15 mouse cellular contexts compared by ENCODE assay signal in the genomic region with DNA sequence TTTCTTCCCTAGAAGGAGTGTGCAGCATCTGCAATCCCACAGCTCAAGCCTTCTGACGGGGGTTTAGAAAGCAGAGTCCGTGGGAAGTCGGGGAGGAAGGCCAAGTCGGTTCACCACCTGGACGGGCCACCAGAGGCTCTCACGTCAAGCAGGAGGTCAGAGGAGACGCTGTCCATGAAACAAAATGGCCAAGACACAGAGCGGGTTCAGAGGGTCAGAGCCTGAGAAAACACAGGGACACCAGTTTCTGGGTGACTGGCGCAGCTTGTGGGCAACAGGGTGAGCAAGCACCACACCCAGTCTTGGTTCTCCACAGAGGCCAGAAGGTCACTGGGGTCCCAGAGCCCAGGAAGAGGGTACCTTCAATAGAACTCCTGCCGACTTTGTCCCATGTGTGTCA. TPM values are rescaled to one million over a fixed set of nuclear protein-coding genes. Genes with fewer than 3 reads are reported as not detected.
A peak's percentile ranks its signal among the peaks of the same experiment; 100 is the strongest.
DNase-seq lines count a peak whose midpoint lies in the region; ATAC-seq and TF ChIP-seq lines count a peak whose summit lies in the region.
"Had no signal": no experiment of that assay in that cellular context is flagged by ENCODE, and none has a peak within 500 bp of the region (broad histone marks: within the 10 kb centered on the region; RNA-seq: fewer than 3 reads in every experiment).

No protein-coding gene starts in this region.

- no peak overlapping the region for H3K4me3 ChIP-seq in gastrocnemius, adult 2 months
- no peak overlapping the region for H3K4me3 ChIP-seq in hindbrain, postnatal 0 days (ENCODE audit: low read length)
- no peak overlapping the region for H3K4me3 ChIP-seq in hindbrain, embryonic 14.5 days (replicated peaks; ENCODE audit: low read length)
- H3K4me3 ChIP-seq in lung, embryonic 15.5 days: no peak overlapping the region
- H3K4me3 ChIP-seq in intestine, embryonic 16.5 days (ENCODE audit: low read length): no peak overlapping the region
- H3K4me3 ChIP-seq: embryonic facial prominence, embryonic 13.5 days; forebrain, embryonic 15.5 days; midbrain, embryonic 13.5 days; neural tube, embryonic 13.5 days had no signal

- WGBS in hindbrain, postnatal 0 days: 81% methylated on average over 10 of the region's 10 CpGs
- 87% methylated on average over 10 of the region's 10 CpGs for WGBS in hindbrain, embryonic 14.5 days
- WGBS in lung, embryonic 15.5 days: 78% methylated on average over 10 of the region's 10 CpGs
- 74% methylated on average over 10 of the region's 10 CpGs for WGBS in intestine, embryonic 16.5 days

- intact Hi-C loops in gastrocnemius, adult 2 months (cut with DNase I): no loop called here
- intact Hi-C loops in gastrocnemius, postnatal 14 days (cut with DNase I; ENCODE audit: low total_unique reads): no loop called here

- DNase-seq in gastrocnemius, adult 2 months: no peak
- DNase-seq in gastrocnemius, postnatal 14 days: no peak
- no peak for DNase-seq in hindbrain, postnatal 0 days (ENCODE audit: low spot score)
- DNase-seq in hindbrain, embryonic 14.5 days (ENCODE audit: low spot score): no peak
- no peak for DNase-seq in lung, postnatal 10 days
- DNase-seq in Muller cell, postnatal 12 days (ENCODE audit: inconsistent ontology term): no peak
- DNase-seq: cerebellum, adult 9-11 months; right cerebral cortex, postnatal 14 days had no signal

- H3K27ac ChIP-seq in gastrocnemius, adult 2 months: peak overlapping the region; percentile 85
- H3K27ac ChIP-seq in hindbrain, postnatal 0 days: no peak overlapping the region
- no peak overlapping the region for H3K27ac ChIP-seq in hindbrain, embryonic 14.5 days
- peak overlapping the region; percentile 81 for H3K27ac ChIP-seq in lung, embryonic 15.5 days
- H3K27ac ChIP-seq in intestine, embryonic 16.5 days (ENCODE audit: low read length): peak overlapping the region; percentile 43
- H3K27ac ChIP-seq: liver, embryonic 14.5 days had no signal

- no peak overlapping the region for H3K4me2 ChIP-seq in hindbrain, postnatal 0 days (ENCODE audit: low read depth, low read length)
- H3K4me2 ChIP-seq in hindbrain, embryonic 14.5 days (replicated peaks): no peak overlapping the region
- no peak overlapping the region for H3K4me2 ChIP-seq in lung, embryonic 15.5 days
- no peak overlapping the region for H3K4me2 ChIP-seq in intestine, embryonic 16.5 days (ENCODE audit: low read depth, low read length)
- H3K4me2 ChIP-seq: embryonic facial prominence, embryonic 13.5 days; forebrain, embryonic 15.5 days; midbrain, embryonic 13.5 days; neural tube, embryonic 13.5 days had no signal

- H3K4me1 ChIP-seq in hindbrain, postnatal 0 days (ENCODE audit: insufficient read depth, low read length): peaks cover 13% of the 10 kb centered on the region
- peaks cover 11% of the 10 kb centered on the region for H3K4me1 ChIP-seq in hindbrain, embryonic 14.5 days (replicated peaks; ENCODE audit: control insufficient read depth, insufficient read depth, low read length)
- peaks cover 38% of the 10 kb centered on the region for H3K4me1 ChIP-seq in lung, embryonic 15.5 days
- peaks cover 6% of the 10 kb centered on the region for H3K4me1 ChIP-seq in intestine, embryonic 16.5 days (ENCODE audit: control insufficient read depth, insufficient read depth, low read length)

- no peaks in the 10 kb centered on the region for H3K27me3 ChIP-seq in hindbrain, postnatal 0 days (ENCODE audit: insufficient read depth, low read length)
- no peaks in the 10 kb centered on the region for H3K27me3 ChIP-seq in hindbrain, embryonic 14.5 days (ENCODE audit: control insufficient read depth, insufficient read depth, low read length)
- H3K27me3 ChIP-seq in lung, embryonic 15.5 days: no peaks in the 10 kb centered on the region
- H3K27me3 ChIP-seq in intestine, embryonic 16.5 days (replicated peaks; ENCODE audit: control insufficient read depth, insufficient read depth, low read length): no peaks in the 10 kb centered on the region
- H3K27me3 ChIP-seq: embryonic facial prominence, embryonic 13.5 days; forebrain, embryonic 15.5 days; midbrain, embryonic 13.5 days; neural tube, embryonic 13.5 days had no signal

- ATAC-seq in hindbrain, postnatal 0 days: no peak
- ATAC-seq in hindbrain, embryonic 14.5 days (ENCODE audit: low FRiP score): no peak
- ATAC-seq in lung, embryonic 15.5 days (ENCODE audit: borderline replicate concordance, extremely low read depth, low FRiP score, low TSS enrichment): no peak
- ATAC-seq in intestine, embryonic 16.5 days: no peak
- ATAC-seq: forebrain, embryonic 15.5 days; midbrain, embryonic 13.5 days had no signal

- no peaks in the 10 kb centered on the region for H3K36me3 ChIP-seq in hindbrain, postnatal 0 days (ENCODE audit: insufficient read depth, low read length)
- H3K36me3 ChIP-seq in hindbrain, embryonic 14.5 days (replicated peaks; ENCODE audit: control insufficient read depth, insufficient read depth): no peaks in the 10 kb centered on the region; the same call in 1 of the 2 replicates
- H3K36me3 ChIP-seq in lung, embryonic 15.5 days: no peaks in the 10 kb centered on the region
- H3K36me3 ChIP-seq in intestine, embryonic 16.5 days (ENCODE audit: control insufficient read depth, insufficient read depth, low read length): no peaks in the 10 kb centered on the region
- H3K36me3 ChIP-seq: forebrain, embryonic 15.5 days; midbrain, embryonic 13.5 days; neural tube, embryonic 13.5 days had no signal

- no peak for TF ChIP-seq CTCF in gastrocnemius, adult 2 months (IDR thresholded peaks at IDR 0.05)
- TF ChIP-seq CTCF in hindbrain, postnatal 0 days (IDR thresholded peaks at IDR 0.05; ENCODE audit: low read depth): 0 out of 2 replicates have a peak, but pooled peaks have one; percentile 5

- H3K9me3 ChIP-seq in hindbrain, postnatal 0 days (ENCODE audit: low read length): no peaks in the 10 kb centered on the region
- no peaks in the 10 kb centered on the region for H3K9me3 ChIP-seq in hindbrain, embryonic 14.5 days (ENCODE audit: control insufficient read depth, low read length)
- no peaks in the 10 kb centered on the region for H3K9me3 ChIP-seq in lung, embryonic 15.5 days
- H3K9me3 ChIP-seq in intestine, embryonic 16.5 days (ENCODE audit: control insufficient read depth, low read length): no peaks in the 10 kb centered on the region
- H3K9me3 ChIP-seq: embryonic facial prominence, embryonic 13.5 days; forebrain, embryonic 15.5 days; midbrain, embryonic 13.5 days; neural tube, embryonic 13.5 days had no signal

- no peak overlapping the region for H3K9ac ChIP-seq in hindbrain, postnatal 0 days (replicated peaks; ENCODE audit: low read length)
- H3K9ac ChIP-seq in hindbrain, embryonic 14.5 days: no peak overlapping the region
- H3K9ac ChIP-seq in lung, embryonic 15.5 days: no peak overlapping the region
- no peak overlapping the region for H3K9ac ChIP-seq in intestine, embryonic 16.5 days (ENCODE audit: low read depth, low read length)
- H3K9ac ChIP-seq: embryonic facial prominence, embryonic 13.5 days; forebrain, embryonic 15.5 days; liver, embryonic 14.5 days; midbrain, embryonic 13.5 days; neural tube, embryonic 13.5 days had no signal

RNA-seq across cellular contexts. Expression of gene Pitpnm2, which starts 33.9 kb away (rescaled TPM):
- total RNA-seq in gastrocnemius, adult 2 months (2021): 10 to 100 TPM; 18.1 to 28.4 TPM
- total RNA-seq in gastrocnemius, postnatal 14 days (2021): 10 to 100 TPM; 18.4 to 19.0 TPM
- 43.9 and 44.1 TPM in 2 replicates for total RNA-seq in hindbrain, postnatal 0 days (2014; rRNA removed)
- polyA plus RNA-seq in hindbrain, postnatal 0 days (2015; fragmentation: Nextera tagmentation; extraction: Ambion mirVana): 7.6 TPM in 2 replicates
- 13.5 and 15.1 TPM in 2 replicates for polyA plus RNA-seq in hindbrain, embryonic 14.5 days (2014; fragmentation: Nextera tagmentation; extraction: Ambion mirVana)
- polyA plus RNA-seq in lung, embryonic 15.5 days (2015; fragmentation: Nextera tagmentation; extraction: Ambion mirVana): 6.2 and 6.7 TPM in 2 replicates
- polyA plus RNA-seq in intestine, embryonic 16.5 days (2015; fragmentation: Nextera tagmentation; extraction: Ambion mirVana): 1.8 and 2.4 TPM in 2 replicates

Comparison
In these comparisons a context has a peak if more than half of its experiments do, and no peak if none do; other contexts are left out.
1. H3K27ac ChIP-seq: peak in gastrocnemius, adult 2 months (single experiment), lung, embryonic 15.5 days (single experiment) and intestine, embryonic 16.5 days (single experiment); none in hindbrain, postnatal 0 days (single experiment) and hindbrain, embryonic 14.5 days (single experiment).